Mouse (Mus musculus): ENCODE results near the gene Krtap5-1. TPM values are rescaled to one million over a fixed set of nuclear protein-coding genes. Genes with fewer than 3 reads are reported as not detected.
"Not testable (repeated sequence)": the region's sequence is repeated elsewhere in the genome, so short reads cannot be mapped to it uniquely, and the experiment has no call there.

Gene Krtap5-1
- polyA plus RNA-seq, 1 experiment from 2014 or later: not detected

- ATAC-seq (ENCODE audit: insufficient number of reproducible peaks, insufficient read depth, low FRiP score, low read depth): peak; percentile 74; the same call in 1 of the 2 replicates
- no peaks in the 10 kb centered on the region for H3K27me3 ChIP-seq (ENCODE audit: control insufficient read depth, insufficient read depth, low read length)
- no peaks in the 10 kb centered on the region for H3K9me3 ChIP-seq (ENCODE audit: control insufficient read depth, low read depth, low read length)
- no peaks in the 10 kb centered on the region for H3K36me3 ChIP-seq (ENCODE audit: control insufficient read depth, insufficient read depth, low read length)
- peaks cover 15% of the 10 kb centered on the region; the same call in 1 of the 2 replicates for H3K4me1 ChIP-seq (ENCODE audit: control insufficient read depth, insufficient read depth, low read length)
- 29% methylated on average over 9 of the region's 9 CpGs for WGBS
- no peak overlapping the region for H3K4me3 ChIP-seq (ENCODE audit: low read depth, low read length)
- no peak overlapping the region for H3K4me2 ChIP-seq (replicated peaks; ENCODE audit: low read depth, low read length)
- peak overlapping the region; percentile 68 for H3K27ac ChIP-seq (ENCODE audit: low read length)
- no peak overlapping the region for H3K9ac ChIP-seq (replicated peaks; ENCODE audit: low read depth, low read length)
Observed at GRCm38 (mm10) chr7:142330271-142330724, 33.4 kb upstream of the Krtap5-1 start.

GRCm38 (mm10) chr7:142328507-142328906 lies 31.6 kb upstream of the Krtap5-1 start:
- no peaks in the 10 kb centered on the region for H3K9me3 ChIP-seq (ENCODE audit: control insufficient read depth, low read depth, low read length)
- no peak overlapping the region for H3K9ac ChIP-seq (replicated peaks; ENCODE audit: low read depth, low read length)
- no peaks in the 10 kb centered on the region for H3K27me3 ChIP-seq (ENCODE audit: control insufficient read depth, insufficient read depth, low read length)
- peaks cover 15% of the 10 kb centered on the region; the same call in 1 of the 2 replicates for H3K4me1 ChIP-seq (ENCODE audit: control insufficient read depth, insufficient read depth, low read length)
- no peak overlapping the region for H3K4me2 ChIP-seq (replicated peaks; ENCODE audit: low read depth, low read length)
- H3K4me3 ChIP-seq (ENCODE audit: low read depth, low read length): no peak overlapping the region
- peak overlapping the region; percentile 89; the same call in 1 of the 2 replicates for H3K27ac ChIP-seq (ENCODE audit: low read length)
- 56% methylated on average over 3 of the region's 3 CpGs for WGBS
- no peaks in the 10 kb centered on the region for H3K36me3 ChIP-seq (ENCODE audit: control insufficient read depth, insufficient read depth, low read length)
- no peak for ATAC-seq (ENCODE audit: insufficient number of reproducible peaks, insufficient read depth, low FRiP score, low read depth)

- Histone ChIP-seq H3K9me3 (ENCODE audit: control insufficient read depth, low read depth, low read length) (no peaks in the 10 kb centered on the region), H3K27ac (ENCODE audit: low read length) (peak overlapping the region; percentile 89), H3K36me3 (ENCODE audit: control insufficient read depth, insufficient read depth, low read length) (no peaks in the 10 kb centered on the region), H3K4me1 (ENCODE audit: control insufficient read depth, insufficient read depth, low read length) (peaks cover 21% of the 10 kb centered on the region; the same call in 1 of the 2 replicates), H3K27me3 (ENCODE audit: control insufficient read depth, insufficient read depth, low read length) (no peaks in the 10 kb centered on the region), H3K4me2 (replicated peaks; ENCODE audit: low read depth, low read length) (no peak overlapping the region), H3K4me3 (ENCODE audit: low read depth, low read length) (no peak overlapping the region), H3K9ac (replicated peaks; ENCODE audit: low read depth, low read length) (no peak overlapping the region)
- ATAC-seq (ENCODE audit: insufficient number of reproducible peaks, insufficient read depth, low FRiP score, low read depth): no peak
- WGBS: 23% methylated on average over 9 of the region's 9 CpGs
Observed at GRCm38 (mm10) chr7:142326714-142327445, 30.0 kb upstream of the Krtap5-1 start.

GRCm38 (mm10) chr7:142323396-142324117 lies 26.6 kb upstream of the Krtap5-1 start:
- peaks cover 20% of the 10 kb centered on the region; the same call in 1 of the 2 replicates for H3K4me1 ChIP-seq (ENCODE audit: control insufficient read depth, insufficient read depth, low read length)
- H3K27me3 ChIP-seq (ENCODE audit: control insufficient read depth, insufficient read depth, low read length): no peaks in the 10 kb centered on the region
- peak; percentile 46; the same call in 1 of the 2 replicates for ATAC-seq (ENCODE audit: insufficient number of reproducible peaks, insufficient read depth, low FRiP score, low read depth)
- H3K36me3 ChIP-seq (ENCODE audit: control insufficient read depth, insufficient read depth, low read length): no peaks in the 10 kb centered on the region
- peak overlapping the region; percentile 85 for H3K27ac ChIP-seq (ENCODE audit: low read length)
- H3K9ac ChIP-seq (replicated peaks; ENCODE audit: low read depth, low read length): no peak overlapping the region
- no peak overlapping the region for H3K4me3 ChIP-seq (ENCODE audit: low read depth, low read length)
- no peak overlapping the region for H3K4me2 ChIP-seq (replicated peaks; ENCODE audit: low read depth, low read length)
- 62% methylated on average over 12 of the region's 12 CpGs for WGBS
- H3K9me3 ChIP-seq (ENCODE audit: control insufficient read depth, low read depth, low read length): no peaks in the 10 kb centered on the region

- H3K4me2 ChIP-seq (replicated peaks; ENCODE audit: low read depth, low read length): no peak overlapping the region
- peak overlapping the region; percentile 81; the same call in 1 of the 2 replicates for H3K27ac ChIP-seq (ENCODE audit: low read length)
- WGBS: 80% methylated on average over 6 of the region's 6 CpGs
- no peak overlapping the region for H3K4me3 ChIP-seq (ENCODE audit: low read depth, low read length)
- H3K36me3 ChIP-seq (ENCODE audit: control insufficient read depth, insufficient read depth, low read length): no peaks in the 10 kb centered on the region
- no peaks in the 10 kb centered on the region for H3K27me3 ChIP-seq (ENCODE audit: control insufficient read depth, insufficient read depth, low read length)
- ATAC-seq (ENCODE audit: insufficient number of reproducible peaks, insufficient read depth, low FRiP score, low read depth): no peak
- H3K4me1 ChIP-seq (ENCODE audit: control insufficient read depth, insufficient read depth, low read length): peaks cover 20% of the 10 kb centered on the region; the same call in 1 of the 2 replicates
- no peak overlapping the region for H3K9ac ChIP-seq (replicated peaks; ENCODE audit: low read depth, low read length)
- no peaks in the 10 kb centered on the region for H3K9me3 ChIP-seq (ENCODE audit: control insufficient read depth, low read depth, low read length)
Observed at GRCm38 (mm10) chr7:142322641-142323040, 25.7 kb upstream of the Krtap5-1 start.

- WGBS: 46% methylated on average over 3 of the region's 10 CpGs
- not testable (repeated sequence) for H3K36me3 ChIP-seq (ENCODE audit: control insufficient read depth, insufficient read depth, low read length); H3K4me2 ChIP-seq (replicated peaks; ENCODE audit: low read depth, low read length); H3K9ac ChIP-seq (replicated peaks; ENCODE audit: low read depth, low read length); H3K9me3 ChIP-seq (ENCODE audit: control insufficient read depth, low read depth, low read length); ATAC-seq (ENCODE audit: insufficient number of reproducible peaks, insufficient read depth, low FRiP score, low read depth); H3K4me3 ChIP-seq (ENCODE audit: low read depth, low read length); H3K27me3 ChIP-seq (ENCODE audit: control insufficient read depth, insufficient read depth, low read length)
- Histone ChIP-seq H3K27ac (ENCODE audit: low read length) (peak overlapping the region; percentile 81), H3K4me1 (ENCODE audit: control insufficient read depth, insufficient read depth, low read length) (peaks cover 22% of the 10 kb centered on the region; the same call in 1 of the 2 replicates)
Observed at GRCm38 (mm10) chr7:142321637-142322306, 24.9 kb upstream of the Krtap5-1 start.

GRCm38 (mm10) chr7:142320906-142321305 lies 24.0 kb upstream of the Krtap5-1 start:
- 18% methylated on average over 2 of the region's 2 CpGs for WGBS
- H3K9me3 ChIP-seq (ENCODE audit: control insufficient read depth, low read depth, low read length): no peaks in the 10 kb centered on the region
- no peaks in the 10 kb centered on the region for H3K27me3 ChIP-seq (ENCODE audit: control insufficient read depth, insufficient read depth, low read length)
- peak overlapping the region; percentile 74 for H3K27ac ChIP-seq (ENCODE audit: low read length)
- H3K9ac ChIP-seq (replicated peaks; ENCODE audit: low read depth, low read length): no peak overlapping the region
- H3K4me1 ChIP-seq (ENCODE audit: control insufficient read depth, insufficient read depth, low read length): peaks cover 24% of the 10 kb centered on the region; the same call in 1 of the 2 replicates
- no peak overlapping the region for H3K4me3 ChIP-seq (ENCODE audit: low read depth, low read length)
- H3K4me2 ChIP-seq (replicated peaks; ENCODE audit: low read depth, low read length): no peak overlapping the region
- no peaks in the 10 kb centered on the region for H3K36me3 ChIP-seq (ENCODE audit: control insufficient read depth, insufficient read depth, low read length)
- no peak for ATAC-seq (ENCODE audit: insufficient number of reproducible peaks, insufficient read depth, low FRiP score, low read depth)

GRCm38 (mm10) chr7:142319124-142319523 lies 22.2 kb upstream of the Krtap5-1 start:
- Histone ChIP-seq H3K4me3 (ENCODE audit: low read depth, low read length) (no peak overlapping the region), H3K4me2 (replicated peaks; ENCODE audit: low read depth, low read length) (no peak overlapping the region), H3K27me3 (ENCODE audit: control insufficient read depth, insufficient read depth, low read length) (no peaks in the 10 kb centered on the region), H3K36me3 (ENCODE audit: control insufficient read depth, insufficient read depth, low read length) (no peaks in the 10 kb centered on the region), H3K27ac (ENCODE audit: low read length) (peak overlapping the region; percentile 62; the same call in 1 of the 2 replicates), H3K9ac (replicated peaks; ENCODE audit: low read depth, low read length) (no peak overlapping the region), H3K9me3 (ENCODE audit: control insufficient read depth, low read depth, low read length) (no peaks in the 10 kb centered on the region), H3K4me1 (ENCODE audit: control insufficient read depth, insufficient read depth, low read length) (peaks cover 24% of the 10 kb centered on the region; the same call in 1 of the 2 replicates)
- no peak for ATAC-seq (ENCODE audit: insufficient number of reproducible peaks, insufficient read depth, low FRiP score, low read depth)
- 77% methylated on average over 11 of the region's 11 CpGs for WGBS
